Mouse (Mus musculus) limb, embryonic 11.5 days (tissue): ENCODE measurements around the gene Gspt1. TPM values are rescaled to one million over a fixed set of nuclear protein-coding genes. Genes with fewer than 3 reads are reported as not detected.
A peak's percentile ranks its signal among the peaks of the same experiment; 100 is the strongest.
"Not testable (repeated sequence)": the region's sequence is repeated elsewhere in the genome, so short reads cannot be mapped to it uniquely, and the experiment has no call there.

Experiments
- ATAC-seq: fragments of 200-750 bp; cut with Nextera tagmentation; 2 replicates; pipeline ENCODE4 v1.8.0; 2017; ENCODE audit warnings: low read depth; ENCODE audit not compliant: insufficient number of reproducible peaks, low FRiP score, low TSS enrichment
- DNase-seq: peaks from one replicate; pipeline ENCODE4 v3.0.0-alpha.2; 2015; ENCODE audit warnings: low spot score
- H3K27ac ChIP-seq: fragments of 300-500 bp; sonication (generic); replicated peaks from 2 replicates; pipeline ENCODE4 v1.5.1; 2014; ENCODE audit warnings: low read depth, mild to moderate bottlenecking, low read length
- H3K27me3 ChIP-seq: fragments of 300-500 bp; sonication (generic); 2 replicates; pipeline ENCODE4 v1.6.1; 2014; ENCODE audit warnings: mild to moderate bottlenecking, low read length, mixed read lengths; ENCODE audit not compliant: control insufficient read depth, insufficient read depth
- H3K36me3 ChIP-seq: fragments of 300-500 bp; sonication (generic); 2 replicates; pipeline ENCODE4 v1.6.1; 2014; ENCODE audit warnings: mild to moderate bottlenecking, low read length, moderate library complexity, mixed read lengths; ENCODE audit not compliant: control insufficient read depth, insufficient read depth
- H3K4me1 ChIP-seq: fragments of 300-500 bp; sonication (generic); 2 replicates; pipeline ENCODE4 v1.6.1; 2014; ENCODE audit warnings: low read length, mixed read lengths; ENCODE audit not compliant: control insufficient read depth, insufficient read depth
- H3K4me2 ChIP-seq: fragments of 300-500 bp; sonication (generic); 2 replicates; pipeline ENCODE4 v1.6.1; 2014; ENCODE audit warnings: low read depth, mild to moderate bottlenecking, moderate library complexity; ENCODE audit not compliant: severe bottlenecking
- H3K4me3 ChIP-seq: fragments of 300-500 bp; sonication (generic); 2 replicates; pipeline ENCODE4 v1.5.1; 2014; ENCODE audit warnings: low read depth, low read length
- H3K9ac ChIP-seq: fragments of 300-500 bp; sonication (generic); 2 replicates; pipeline ENCODE4 v1.6.1; 2014; ENCODE audit warnings: mild to moderate bottlenecking, low read length
- H3K9me3 ChIP-seq: fragments of 300-500 bp; sonication (generic); 2 replicates; pipeline ENCODE4 v1.6.1; 2016; ENCODE audit warnings: low read length; ENCODE audit not compliant: control insufficient read depth
- WGBS: fragments of 180-500 bp; shearing (Covaris S2); extraction: QIAGEN DNeasy Blood & Tissue Kit; methylation state at CpG from one replicate; pipeline ENCODE4 v1.1.7; 2014; 5-methylcytosine and 5-hydroxymethylcytosine counted together
- polyA plus RNA-seq: library from polyadenylated mRNA; unstranded; fragments of >200 nt; fragmentation: Nextera tagmentation; extraction: Ambion mirVana; gene quantifications from 2 replicates; pipeline ENCODE4 v1.2.1, GENCODE M21; 2014

Gene Gspt1
- polyA plus RNA-seq, result 119 and 123 TPM in 2 replicates

DNA sequence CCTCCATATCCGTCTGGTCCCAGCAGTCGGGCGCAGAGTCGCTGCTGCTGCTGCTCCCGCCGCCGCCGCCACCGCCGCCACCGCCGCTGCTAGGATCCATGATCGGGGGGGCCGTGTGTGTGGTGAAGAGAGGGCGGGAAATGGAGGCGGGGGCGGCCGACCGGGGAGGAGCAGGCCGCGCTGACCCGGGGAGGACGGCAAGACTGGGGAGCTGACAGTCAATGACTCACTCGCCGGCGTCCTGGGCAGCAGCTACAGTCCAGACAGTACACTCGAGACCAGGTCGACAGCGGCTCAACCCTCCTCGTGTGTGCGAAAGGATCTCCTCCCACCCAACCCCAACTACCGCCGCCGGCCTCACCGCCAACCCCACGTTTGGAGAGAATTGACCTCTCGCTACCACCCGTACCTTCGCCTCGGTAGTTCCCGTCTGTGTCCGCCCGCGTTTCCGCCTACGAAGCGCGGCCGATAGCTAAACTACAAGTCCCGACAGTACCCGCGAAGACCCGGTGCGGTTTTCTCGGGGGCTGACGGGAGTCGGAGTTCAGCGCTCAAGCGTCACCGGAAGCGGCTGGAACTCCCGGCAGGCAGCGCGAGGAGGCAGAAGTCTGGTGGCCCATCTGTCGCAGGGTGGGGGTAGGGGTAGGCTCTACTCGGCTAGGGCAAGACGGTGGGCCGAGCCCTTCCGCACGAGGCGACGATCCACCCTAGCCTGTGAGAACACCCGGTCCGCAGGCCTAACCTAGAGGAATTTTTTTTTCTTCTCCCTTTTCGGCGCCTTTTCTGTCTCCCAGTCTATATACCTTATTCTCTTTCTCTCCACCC is at the start of gene Gspt1:
Gene Gspt1 (minus strand): TSS at position 428 of the 825 bp plus-strand sequence.
- peak within 1 kb of the TSS; percentile 89 for H3K27ac ChIP-seq
- DNase-seq, result peak; percentile 99
- peak within 1 kb of the TSS; percentile 62 for H3K4me2 ChIP-seq
- ATAC-seq, result peak; percentile 97
- no peaks in the 10 kb centered on the region for H3K27me3 ChIP-seq
- H3K9ac ChIP-seq, result peak within 1 kb of the TSS; percentile 92
- H3K36me3 ChIP-seq, result no peaks in the 10 kb centered on the region; the same call in 1 of the 2 replicates
- WGBS, result under 1% methylated on average over 75 of the region's 76 CpGs
- peak within 1 kb of the TSS; percentile 80 for H3K4me3 ChIP-seq
- no peaks in the 10 kb centered on the region for H3K9me3 ChIP-seq
- H3K4me1 ChIP-seq, result no peaks in the 10 kb centered on the region

DNA sequence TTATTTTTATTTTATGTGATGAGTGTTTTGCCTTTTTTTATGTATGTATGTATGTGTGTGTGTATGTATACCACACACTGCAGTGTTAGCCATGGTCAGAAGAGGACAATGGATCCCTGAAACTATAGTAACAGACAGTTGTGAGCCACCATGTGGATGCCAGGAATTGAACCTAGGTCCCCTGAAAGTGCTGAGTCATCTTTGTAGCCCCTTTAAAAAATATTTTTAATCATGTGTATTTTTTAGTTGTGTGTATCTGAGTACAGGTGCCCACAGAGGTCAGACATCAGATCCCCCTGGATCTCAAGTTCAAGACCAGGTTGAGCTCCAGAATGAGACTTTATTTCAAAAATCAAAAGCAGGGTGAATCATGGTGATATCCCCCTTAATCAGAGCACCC is 49.6 kb upstream of the Gspt1 start:
- no peak overlapping the region for H3K9ac ChIP-seq
- H3K4me2 ChIP-seq, result no peak overlapping the region
- no peak for ATAC-seq
- no peak overlapping the region for H3K4me3 ChIP-seq
- no peaks in the 10 kb centered on the region for H3K4me1 ChIP-seq
- H3K27ac ChIP-seq, result no peak overlapping the region
- H3K36me3 ChIP-seq, result no peaks in the 10 kb centered on the region
- H3K27me3 ChIP-seq, result no peaks in the 10 kb centered on the region
- no peaks in the 10 kb centered on the region for H3K9me3 ChIP-seq
- DNase-seq, result no peak

DNA sequence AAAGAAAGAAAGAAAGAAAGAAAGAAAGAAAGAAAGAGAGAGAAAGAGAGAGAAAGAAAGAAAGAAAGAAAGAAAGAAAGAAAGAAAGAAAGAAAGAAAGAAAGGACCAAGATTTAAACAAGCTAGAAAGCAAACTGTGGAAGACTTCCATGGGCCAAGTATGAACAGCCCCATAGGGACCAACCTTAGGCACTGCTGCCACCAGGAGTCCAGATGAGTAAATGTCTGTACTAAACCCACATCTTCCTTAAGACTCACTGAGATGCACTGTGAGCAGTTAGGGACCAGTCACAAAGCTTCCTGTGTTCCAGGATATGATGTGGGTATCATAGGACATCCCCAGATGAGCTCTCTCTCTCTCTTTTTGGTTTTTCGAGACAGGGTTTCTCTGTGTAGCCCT is 43.6 kb upstream of the Gspt1 start:
- H3K4me2 ChIP-seq, H3K9ac ChIP-seq, H3K27me3 ChIP-seq, H3K36me3 ChIP-seq, H3K9me3 ChIP-seq, H3K27ac ChIP-seq, H3K4me3 ChIP-seq, DNase-seq, ATAC-seq, H3K4me1 ChIP-seq: not testable (repeated sequence)
- 74% methylated on average over 1 of the region's 1 CpGs for WGBS

DNA sequence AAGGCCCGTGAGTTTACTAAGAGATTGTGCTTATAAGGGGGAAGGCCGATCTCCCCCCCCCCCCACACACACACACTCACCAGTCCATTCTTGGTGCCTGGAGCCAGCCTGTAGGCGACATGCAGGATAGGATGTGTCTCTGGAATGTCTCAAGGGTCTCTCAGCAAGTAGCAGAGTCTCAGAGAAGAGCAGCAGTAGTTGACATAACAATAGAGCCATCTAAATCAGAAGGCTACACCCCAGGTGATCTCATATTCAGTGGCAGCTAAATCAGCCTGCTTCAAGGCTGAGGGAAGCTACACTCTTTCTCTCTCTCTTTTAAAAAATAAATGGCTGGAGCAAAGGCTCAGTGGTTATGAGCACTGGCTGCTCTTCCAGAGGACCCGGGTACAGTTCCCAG is 41.5 kb upstream of the Gspt1 start:
- 79% methylated on average over 4 of the region's 4 CpGs for WGBS
- not testable (repeated sequence) for H3K9me3 ChIP-seq, H3K4me3 ChIP-seq, H3K9ac ChIP-seq, H3K4me2 ChIP-seq, ATAC-seq, H3K36me3 ChIP-seq, H3K27ac ChIP-seq, DNase-seq, H3K27me3 ChIP-seq, H3K4me1 ChIP-seq

DNA sequence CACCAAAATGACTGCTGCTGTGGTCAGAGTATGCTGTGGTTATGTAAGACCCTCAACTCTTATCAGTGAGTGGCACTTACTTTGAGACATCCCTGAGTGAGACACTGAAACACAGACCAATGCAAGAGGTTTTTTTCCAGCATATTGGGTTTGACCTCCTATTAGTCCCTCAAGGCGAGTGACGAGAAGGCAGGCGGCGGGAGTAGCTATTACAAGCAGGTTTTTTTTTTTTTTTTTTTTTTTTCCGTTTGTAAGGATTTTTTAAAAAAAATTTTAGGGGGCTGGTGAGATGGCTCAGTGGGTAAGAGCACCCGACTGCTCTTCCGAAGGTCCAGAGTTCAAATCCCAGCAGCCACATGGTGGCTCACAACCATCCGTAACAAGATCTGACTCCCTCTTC is 34.7 kb upstream of the Gspt1 start:
- H3K4me1 ChIP-seq, DNase-seq, H3K9me3 ChIP-seq, H3K4me3 ChIP-seq, H3K36me3 ChIP-seq, ATAC-seq, H3K9ac ChIP-seq, H3K27ac ChIP-seq, H3K27me3 ChIP-seq, H3K4me2 ChIP-seq: not testable (repeated sequence)
- 90% methylated on average over 7 of the region's 8 CpGs for WGBS

DNA sequence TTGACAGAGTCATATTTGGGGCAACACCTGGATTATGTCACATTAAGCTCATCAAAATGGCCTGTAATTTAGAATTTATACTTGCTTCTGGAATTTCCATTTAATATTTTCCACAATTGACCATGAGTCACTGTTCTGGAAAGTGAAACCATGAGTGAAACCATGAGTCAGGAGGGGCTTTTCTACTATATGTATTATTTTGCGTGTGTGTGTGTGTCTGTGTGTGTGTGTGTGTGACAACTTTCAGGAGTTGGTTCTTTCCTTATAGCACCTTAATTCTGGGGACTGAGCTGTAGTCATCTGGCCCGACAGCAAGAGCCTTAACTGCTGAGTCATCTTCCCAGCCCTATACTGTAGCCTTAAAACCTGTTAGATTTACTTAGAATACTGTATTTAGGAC is 31.8 kb upstream of the Gspt1 start:
- Histone ChIP-seq H3K27me3 (no peaks in the 10 kb centered on the region), H3K4me2 (no peak overlapping the region), H3K36me3 (no peaks in the 10 kb centered on the region), H3K27ac (no peak overlapping the region), H3K9me3 (no peaks in the 10 kb centered on the region), H3K4me1 (no peaks in the 10 kb centered on the region), H3K9ac (no peak overlapping the region), H3K4me3 (no peak overlapping the region)
- no peak for DNase-seq
- ATAC-seq, result no peak
- WGBS, result 90% methylated on average over 2 of the region's 2 CpGs

DNA sequence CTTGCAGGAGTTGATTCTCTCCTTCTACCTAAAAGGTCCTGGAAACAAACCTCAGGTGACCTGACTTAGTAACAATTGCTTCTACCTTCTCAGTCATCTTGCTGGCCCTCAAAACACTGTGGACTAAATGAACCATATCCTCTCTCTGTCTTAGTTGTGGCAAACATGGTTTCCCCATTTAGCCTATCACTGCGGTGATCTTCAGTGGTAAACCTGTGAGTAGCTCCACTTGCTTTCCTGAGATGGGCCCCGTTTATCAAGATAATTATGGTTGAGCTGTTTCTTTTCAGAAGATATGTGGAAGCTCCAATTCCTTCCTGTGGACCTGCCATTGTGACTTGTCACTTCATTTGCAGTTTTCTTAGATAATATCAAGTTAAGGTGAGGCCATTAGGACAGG is 30.8 kb upstream of the Gspt1 start:
- no peaks in the 10 kb centered on the region for H3K27me3 ChIP-seq
- no peaks in the 10 kb centered on the region for H3K4me1 ChIP-seq
- DNase-seq, result no peak
- ATAC-seq, result no peak
- H3K36me3 ChIP-seq, result no peaks in the 10 kb centered on the region
- 87% methylated on average over 2 of the region's 2 CpGs for WGBS
- no peak overlapping the region for H3K4me2 ChIP-seq
- no peak overlapping the region for H3K4me3 ChIP-seq
- H3K27ac ChIP-seq, result no peak overlapping the region
- no peaks in the 10 kb centered on the region for H3K9me3 ChIP-seq
- H3K9ac ChIP-seq, result no peak overlapping the region

DNA sequence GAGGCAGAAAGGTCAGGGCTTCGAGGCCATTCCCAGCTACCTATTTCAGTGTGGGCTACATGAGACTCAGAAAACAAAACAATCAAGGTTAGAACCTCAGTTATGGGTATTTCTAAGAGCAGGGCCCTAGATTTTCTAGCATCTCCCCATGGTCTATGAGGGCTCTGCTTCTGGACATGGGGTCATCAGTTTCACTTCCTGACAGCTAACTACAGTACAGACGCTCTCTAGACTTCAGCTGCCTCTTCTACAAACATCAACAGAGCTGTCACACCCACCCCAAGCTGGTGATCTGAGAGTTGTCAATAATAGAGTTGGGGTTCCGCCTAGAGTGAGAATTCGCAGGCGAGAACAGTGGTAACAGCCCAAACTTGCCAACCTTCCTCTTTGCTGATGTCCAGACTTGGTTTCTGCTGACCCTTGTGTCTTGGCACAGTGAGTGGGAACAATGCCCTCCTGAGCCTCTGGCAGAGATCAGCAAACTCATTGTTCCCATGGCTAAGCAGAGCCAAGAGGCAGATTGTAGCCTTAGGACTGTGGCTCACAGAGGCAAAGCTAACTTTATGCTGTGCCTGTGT is 28.6 kb upstream of the Gspt1 start:
- Histone ChIP-seq H3K27ac (no peak overlapping the region), H3K4me3 (no peak overlapping the region), H3K27me3 (no peaks in the 10 kb centered on the region), H3K9me3 (no peaks in the 10 kb centered on the region), H3K4me2 (no peak overlapping the region), H3K36me3 (no peaks in the 10 kb centered on the region), H3K9ac (no peak overlapping the region), H3K4me1 (no peaks in the 10 kb centered on the region)
- 85% methylated on average over 5 of the region's 5 CpGs for WGBS
- ATAC-seq, result no peak
- no peak for DNase-seq
